Mouse (Mus musculus) olfactory bulb, adult 2 months (tissue): Measurements from ENCODE around the gene Eif1.

Source experiments
- CTCF ChIP-seq: fragments of 200-500 bp; IDR thresholded peaks from 2 replicates; pipeline ENCODE4 v1.5.1; 2012; ENCODE audit warnings: low read depth, mild to moderate bottlenecking, low read length, moderate library complexity; ENCODE audit not compliant: insufficient read depth
- POLR2A ChIP-seq: fragments of 200-500 bp; IDR thresholded peaks from 2 replicates; pipeline ENCODE4 v1.6.1; 2012; ENCODE audit warnings: mild to moderate bottlenecking, low read depth, low read length, moderate library complexity; ENCODE audit not compliant: insufficient read depth

DNA sequence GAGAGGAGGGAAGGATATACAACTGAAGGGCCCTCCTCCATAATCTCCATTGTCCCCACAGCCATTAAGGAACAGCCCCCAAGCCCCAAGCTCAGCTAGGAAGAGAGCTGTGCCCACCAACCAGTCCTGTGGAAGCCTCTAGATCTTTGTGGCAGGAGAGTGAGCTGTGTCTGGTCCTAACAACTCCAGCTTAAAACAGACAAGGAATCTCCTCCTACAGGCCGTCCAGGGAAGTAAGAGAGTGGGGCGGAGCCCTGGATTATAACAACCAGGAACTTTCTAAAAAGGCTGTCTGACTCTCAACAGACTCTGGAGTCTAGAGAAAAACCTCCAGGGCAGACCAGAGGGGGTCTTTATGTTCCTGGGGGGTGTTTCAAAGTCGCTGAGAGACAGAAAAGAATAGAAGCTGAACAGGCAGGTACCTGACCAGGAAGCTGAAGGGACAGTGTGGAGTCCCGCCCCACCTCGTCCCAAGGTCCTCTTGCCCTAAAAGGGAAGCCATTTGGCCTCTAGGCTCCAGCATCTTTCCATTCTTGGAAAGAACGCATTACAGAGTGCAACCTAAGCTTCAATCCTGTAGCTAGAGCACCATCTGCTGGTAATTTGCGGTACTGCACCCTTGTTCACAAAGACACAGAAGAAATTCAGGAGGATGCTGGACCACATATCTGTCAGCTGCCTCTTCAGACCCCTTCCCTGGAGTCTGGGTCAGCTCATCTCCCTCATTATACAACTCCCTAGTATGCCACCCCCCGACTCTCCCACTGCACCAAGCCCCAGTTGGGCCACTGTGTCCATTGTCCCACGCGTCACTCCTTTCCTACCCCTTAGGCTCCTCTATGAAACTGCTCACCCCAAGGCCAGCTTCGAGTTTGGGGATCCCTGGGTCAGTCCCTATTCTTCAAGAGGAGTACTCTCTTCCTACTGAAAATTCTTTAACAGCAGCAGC is 37.8 kb upstream of the Eif1 start:
- TF ChIP-seq POLR2A = no peak
- peak; percentile 31; the same call in 1 of the 2 replicates for TF ChIP-seq CTCF
